ENCODE assay signal across 25 mouse cellular contexts in genomic region chr5:73675604-73676003, GRCm38 (mm10). TPM values are rescaled to one million over a fixed set of nuclear protein-coding genes. Genes with fewer than 3 reads are reported as not detected.
"Had no signal": no experiment of that assay in that cellular context is flagged by ENCODE, and none has a peak within 500 bp of the region (broad histone marks: within the 10 kb centered on the region; RNA-seq: fewer than 3 reads in every experiment).

No protein-coding gene starts in this region.

- ATAC-seq: liver, postnatal 0 days; midbrain, embryonic 13.5 days; midbrain, embryonic 16.5 days had no signal

- H3K27ac ChIP-seq: kidney, embryonic 15.5 days; left cerebral cortex, adult 2 months; limb, embryonic 15.5 days; liver, embryonic 14.5 days; midbrain, embryonic 10.5 days; midbrain, embryonic 13.5 days; neural tube, embryonic 13.5 days; stomach, postnatal 0 days had no signal

- H3K4me1 ChIP-seq: kidney, embryonic 15.5 days; limb, embryonic 15.5 days; megakaryocyte, embryonic 14.5 days; midbrain, embryonic 10.5 days; midbrain, embryonic 13.5 days; neural tube, embryonic 13.5 days had no signal

- H3K9me3 ChIP-seq: kidney, embryonic 15.5 days; limb, embryonic 12.5 days; limb, embryonic 15.5 days; megakaryocyte, embryonic 14.5 days; midbrain, embryonic 10.5 days; midbrain, embryonic 13.5 days; neural tube, embryonic 13.5 days had no signal

- H3K9ac ChIP-seq: kidney, embryonic 15.5 days; limb, embryonic 12.5 days; limb, embryonic 15.5 days; liver, embryonic 14.5 days; liver, postnatal 0 days; lung, embryonic 14.5 days; midbrain, embryonic 13.5 days; neural tube, embryonic 13.5 days had no signal

- H3K36me3 ChIP-seq: kidney, embryonic 15.5 days; limb, embryonic 12.5 days; limb, embryonic 15.5 days; midbrain, embryonic 10.5 days; midbrain, embryonic 13.5 days; neural tube, embryonic 13.5 days had no signal

- DNase-seq: kidney, postnatal 10 days; kidney, postnatal 36 days; layer of hippocampus, postnatal 36 days; liver, postnatal 0 days; lung, embryonic 14.5 days; lung, postnatal 10 days; lung, postnatal 36 days; retina, postnatal 1 day; right cerebral cortex, postnatal 4 days; thymus, adult 2 months; thymus, postnatal 14 days; thymus, postnatal 4 days had no signal

- H3K4me2 ChIP-seq: kidney, embryonic 15.5 days; limb, embryonic 12.5 days; limb, embryonic 15.5 days; liver, embryonic 11.5 days; lung, embryonic 14.5 days; midbrain, embryonic 13.5 days; neural tube, embryonic 13.5 days had no signal

- H3K27me3 ChIP-seq: kidney, embryonic 15.5 days; limb, embryonic 12.5 days; limb, embryonic 15.5 days; midbrain, embryonic 13.5 days; neural tube, embryonic 13.5 days had no signal

- H3K4me3 ChIP-seq: kidney, embryonic 15.5 days; left cerebral cortex, adult 2 months; limb, embryonic 12.5 days; limb, embryonic 15.5 days; megakaryocyte, embryonic 14.5 days; midbrain, embryonic 10.5 days; midbrain, embryonic 13.5 days; myocyte; neural tube, embryonic 13.5 days had no signal

RNA-seq across cellular contexts. Expression of gene Spata18, which starts 24.4 kb away (rescaled TPM):
- polyA plus RNA-seq: liver, embryonic 11.5 days; liver, embryonic 14.5 days; liver, postnatal 0 days; midbrain, embryonic 10.5 days; myocyte had no signal

RNA-seq across cellular contexts. Expression of gene Lrrc66, which starts 43.3 kb away (rescaled TPM):
- polyA plus RNA-seq: limb, embryonic 12.5 days; liver, postnatal 0 days; lung, embryonic 14.5 days; midbrain, embryonic 13.5 days; midbrain, embryonic 16.5 days; myocyte; neural tube, embryonic 13.5 days had no signal
